Mouse (Mus musculus) lung, adult 2 months (tissue): ENCODE results near the gene Mgmt.

Experiments used
- CTCF ChIP-seq: fragments of 200-500 bp; IDR thresholded peaks from 2 replicates; pipeline ENCODE4 v1.5.1; 2011; ENCODE audit warnings: mild to moderate bottlenecking, low read length, control low read depth; ENCODE audit not compliant: insufficient read depth
- POLR2A ChIP-seq: fragments of 200-500 bp; IDR thresholded peaks from 2 replicates; pipeline ENCODE4 v1.6.1; 2011; ENCODE audit warnings: low read depth, mild to moderate bottlenecking, control low read depth, low read length, borderline replicate concordance; ENCODE audit errors: extremely low read depth

GRCm38 (mm10) chr7:137033177-137033576, 138.8 kb downstream of the Mgmt start:
- TF ChIP-seq CTCF (no peak), POLR2A (no peak)
